Mouse (Mus musculus) hindlimb bud, embryonic 11.5 days (tissue): ENCODE measurements around the gene Cldn14.

Source experiments
- DNase-seq: peaks from one replicate; pipeline ENCODE4 v3.0.0-alpha.2; 2012; ENCODE audit warnings: low read depth, low spot score; ENCODE audit errors: extremely low spot score

The Cldn14 gene

GRCm38 (mm10) chr16:93956986-93957385, 51.7 kb downstream of the Cldn14 start:
- no peak for DNase-seq

DNA sequence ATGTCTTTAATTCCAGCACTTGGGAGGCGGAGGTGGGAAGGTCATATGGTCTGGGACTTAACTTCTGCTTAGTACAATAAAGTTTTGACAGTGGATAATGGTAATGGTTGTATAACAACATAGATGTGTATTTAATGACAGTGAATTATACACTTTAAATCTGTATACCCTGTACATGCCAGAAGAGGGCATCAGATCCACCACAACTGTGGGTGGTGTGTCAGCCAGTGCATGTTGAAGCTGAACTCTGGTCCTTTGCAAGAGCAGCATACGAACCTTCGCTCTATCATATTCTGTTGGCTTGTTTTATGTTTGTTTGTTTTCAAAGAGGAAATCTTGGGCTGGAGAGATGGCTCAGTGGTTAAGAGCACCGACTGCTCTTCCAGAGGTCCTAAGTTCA, 61.2 kb downstream of the Cldn14 start:
- DNase-seq: no peak

DNA sequence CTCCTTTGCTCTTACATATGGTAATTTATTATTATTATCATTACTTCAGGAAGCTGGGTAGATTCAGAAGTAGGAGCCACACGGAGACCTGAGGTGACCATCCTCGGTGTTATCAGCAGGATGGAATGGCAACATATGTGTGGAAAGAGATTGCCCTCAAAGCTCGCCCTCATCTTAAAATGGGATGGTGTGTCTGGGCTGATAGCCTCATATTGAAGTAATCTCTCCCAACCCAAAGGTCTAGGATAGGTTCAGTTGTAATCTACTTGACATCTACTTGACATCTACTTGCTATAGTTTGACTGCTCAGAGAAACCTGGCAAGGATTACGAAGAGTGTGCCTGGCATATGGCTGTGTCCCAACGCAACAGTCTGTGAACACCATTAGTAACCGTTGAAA, 64.3 kb downstream of the Cldn14 start:
- DNase-seq: no peak

DNA sequence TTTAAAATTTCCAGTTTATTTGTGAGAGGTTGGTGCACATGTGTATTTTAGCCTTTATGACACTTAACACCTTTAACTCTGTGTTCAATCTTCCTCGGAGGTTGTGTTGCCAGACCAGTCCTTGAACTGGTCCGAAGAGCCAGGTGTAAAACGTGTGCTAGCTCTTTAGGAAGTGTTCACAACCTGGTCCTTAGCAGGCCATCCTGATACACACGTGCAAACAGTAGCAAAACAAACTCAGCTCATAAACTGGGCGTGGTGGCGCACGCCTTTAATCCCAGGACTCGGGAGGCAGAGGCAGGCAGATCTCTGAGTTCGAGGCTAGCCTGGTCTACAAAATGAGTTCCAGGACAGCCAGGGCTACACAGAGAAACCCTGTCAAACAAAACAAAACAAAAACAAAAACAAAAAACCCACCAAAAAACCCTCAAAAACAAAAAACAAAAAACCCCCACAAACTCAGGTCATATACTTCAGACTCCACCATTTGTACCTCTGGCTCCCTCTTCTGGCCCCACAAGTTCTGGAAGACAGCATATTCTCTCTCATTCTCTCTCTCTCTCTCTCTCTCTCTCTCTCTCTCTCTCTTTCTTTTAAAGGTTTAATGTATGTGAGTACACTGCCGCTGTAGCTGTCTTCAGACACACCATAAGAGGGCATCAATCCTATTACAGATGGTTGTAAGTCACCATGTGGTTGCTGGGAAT, 65.7 kb downstream of the Cldn14 start:
- DNase-seq: no peak

- DNase-seq: no peak
Observed at GRCm38 (mm10) chr16:93941781-93942567, 66.7 kb downstream of the Cldn14 start.

- DNase-seq: no peak
Observed at GRCm38 (mm10) chr16:93939961-93940360, 68.7 kb downstream of the Cldn14 start.

DNA sequence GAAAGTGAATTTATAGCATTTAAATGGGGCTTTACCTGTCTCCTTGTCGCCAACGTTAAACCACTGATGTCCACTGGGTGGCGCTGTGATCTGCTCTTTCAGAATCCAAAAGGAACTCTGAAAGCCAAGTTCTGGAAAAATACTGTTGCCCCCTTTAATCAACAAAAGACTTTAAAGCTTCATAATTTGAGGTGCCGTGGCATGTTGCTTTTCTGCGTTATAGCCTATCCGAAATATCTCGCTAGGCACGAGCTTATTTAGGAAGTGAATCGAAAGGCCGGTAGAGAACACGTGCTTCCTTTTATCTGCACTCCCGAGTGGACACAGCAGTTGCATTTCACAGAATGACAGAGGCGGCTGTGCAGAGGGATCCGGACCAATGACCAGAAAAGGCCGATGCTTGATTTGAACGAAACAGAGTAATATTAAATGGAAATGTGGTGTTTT, 70.2 kb downstream of the Cldn14 start:
- DNase-seq: peak; percentile 87

DNA sequence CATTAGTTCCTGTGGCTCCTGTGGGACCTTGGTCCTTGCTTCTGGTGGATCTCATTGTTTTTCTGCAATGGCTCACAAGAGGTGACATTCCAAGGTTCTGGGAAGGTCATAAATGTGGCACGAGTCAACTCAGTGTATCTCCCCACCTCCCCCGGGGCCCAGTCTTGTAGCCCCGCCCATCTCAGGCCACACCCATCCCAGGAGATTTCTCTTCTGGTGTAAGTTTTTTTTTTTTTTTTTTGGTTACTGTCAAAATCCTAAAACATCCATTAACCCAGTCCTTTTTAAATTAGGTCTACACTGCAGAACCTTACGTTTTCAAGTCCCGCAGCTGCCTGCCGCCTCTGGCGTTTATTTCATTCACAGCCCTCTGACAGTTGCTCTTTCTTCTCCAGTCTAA, 73.6 kb downstream of the Cldn14 start:
- no peak for DNase-seq

GRCm38 (mm10) chr16:93934588-93934987, 74.0 kb downstream of the Cldn14 start:
- no peak for DNase-seq

- DNase-seq: no peak
Observed at GRCm38 (mm10) chr16:93932185-93933168, 76.2 kb downstream of the Cldn14 start.

GRCm38 (mm10) chr16:93929370-93930032, 79.1 kb downstream of the Cldn14 start:
- no peak for DNase-seq

- DNase-seq: no peak
Observed at GRCm38 (mm10) chr16:93925684-93926247, 82.9 kb downstream of the Cldn14 start.

GRCm38 (mm10) chr16:93923788-93924187, 84.8 kb downstream of the Cldn14 start:
- no peak for DNase-seq

DNA sequence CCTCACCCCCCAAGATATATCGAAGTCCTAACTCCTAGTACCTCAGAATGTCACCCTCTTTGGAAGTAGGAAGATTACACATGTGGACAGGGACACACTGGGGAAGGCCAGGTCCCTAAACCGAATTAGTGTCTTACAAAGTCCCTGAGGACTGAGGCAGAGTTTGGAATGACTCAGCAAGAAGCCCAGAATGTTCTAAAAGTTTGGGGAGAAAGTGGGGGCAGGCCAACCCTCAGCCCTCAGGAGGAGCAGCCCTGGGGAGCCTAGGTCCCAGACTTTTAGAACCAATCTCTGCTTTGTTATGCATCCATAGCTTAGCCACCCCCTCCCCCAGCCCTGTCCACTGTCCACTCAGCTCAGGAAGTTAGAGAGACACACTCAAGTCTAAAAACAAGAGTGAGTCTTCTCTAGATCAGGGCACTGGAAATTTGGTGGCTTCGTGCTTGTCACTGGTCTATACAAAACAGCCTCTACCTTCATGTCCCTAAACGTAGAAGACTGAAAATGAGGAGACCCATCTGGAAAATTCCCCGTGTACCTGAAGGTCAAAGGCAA, 85.7 kb downstream of the Cldn14 start:
- no peak for DNase-seq

DNA sequence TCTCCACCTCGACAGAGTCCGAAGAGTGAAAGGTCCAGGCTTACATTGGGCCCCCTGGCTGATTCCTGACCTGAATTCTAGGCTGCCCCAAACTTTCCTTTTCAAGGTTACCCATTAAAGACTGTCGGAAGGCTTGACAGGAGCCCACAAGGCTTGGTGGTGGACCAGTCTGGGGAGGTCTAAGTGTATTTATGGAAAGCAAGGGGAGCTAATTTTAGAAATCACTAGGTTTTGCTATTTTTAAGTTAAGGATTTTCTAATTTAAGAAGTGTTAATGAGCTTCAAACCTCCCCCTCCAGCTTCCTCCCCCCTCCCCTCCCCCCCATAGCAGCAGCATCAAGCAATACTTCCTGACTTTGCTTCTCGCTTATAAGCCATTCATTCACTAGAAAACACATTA, 88.0 kb downstream of the Cldn14 start:
- DNase-seq: no peak

GRCm38 (mm10) chr16:93919189-93919588, 89.4 kb downstream of the Cldn14 start:
- no peak for DNase-seq

- no peak for DNase-seq
Observed at GRCm38 (mm10) chr16:93918679-93919060, 90.0 kb downstream of the Cldn14 start.

- peak; percentile 88 for DNase-seq
Observed at GRCm38 (mm10) chr16:93917712-93918678, 90.6 kb downstream of the Cldn14 start.

DNA sequence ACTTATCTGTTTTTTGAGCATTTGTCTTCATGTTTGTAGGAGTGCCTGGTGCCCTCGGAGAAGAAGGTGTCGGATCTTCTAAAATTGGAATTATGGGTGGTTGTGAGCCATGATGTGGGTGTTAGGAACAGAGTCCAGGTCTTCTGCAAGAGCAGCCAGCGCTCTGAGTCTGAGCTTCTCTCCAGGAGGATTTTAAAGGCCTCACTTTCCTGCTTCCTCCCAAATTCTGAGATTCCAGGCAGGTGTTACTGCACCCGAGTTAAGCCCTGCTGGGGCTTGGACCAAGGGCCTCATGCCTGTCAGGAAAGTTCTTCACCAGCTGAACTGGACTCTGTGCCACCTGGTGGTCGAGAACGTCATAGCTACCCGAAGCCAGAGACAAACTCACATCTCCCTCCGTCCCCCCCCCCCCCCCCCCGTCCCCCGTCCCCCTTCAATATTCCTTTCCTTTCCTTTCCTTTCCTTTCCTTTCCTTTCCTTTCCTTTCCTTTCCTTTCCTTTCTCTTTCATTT, 93.2 kb downstream of the Cldn14 start:
- no peak for DNase-seq
